ENCODE assay signal across 8 mouse cellular contexts in genomic region chr14:45317921-45318411, GRCm38 (mm10). TPM values are rescaled to one million over a fixed set of nuclear protein-coding genes. Genes with fewer than 3 reads are reported as not detected.
DNase-seq lines count a peak whose midpoint lies in the region; ATAC-seq and TF ChIP-seq lines count a peak whose summit lies in the region.

No protein-coding gene starts in this region.

- intact Hi-C loops in left cerebral cortex, postnatal 4 days (cut with DNase I), result no loop called here

- peak overlapping the region; percentile 96 for H3K4me3 ChIP-seq in bone marrow macrophage, adult 2 months (ENCODE audit: insufficient read depth, low read length)
- peak overlapping the region; percentile 94 for H3K4me3 ChIP-seq in limb, embryonic 15.5 days

- no peaks in the 10 kb centered on the region for H3K9me3 ChIP-seq in limb, embryonic 15.5 days

- H3K9ac ChIP-seq in limb, embryonic 15.5 days, result peak overlapping the region; percentile 81

- WGBS in limb, embryonic 15.5 days, result under 1% methylated on average over 34 of the region's 38 CpGs

- H3K36me3 ChIP-seq in limb, embryonic 15.5 days, result no peaks in the 10 kb centered on the region

- TF ChIP-seq CTCF in bone marrow macrophage, adult 2 months (IDR thresholded peaks at IDR 0.05; ENCODE audit: low read depth, low read length), result no peak

- peak; percentile 56 for DNase-seq in left cerebral cortex, postnatal 4 days
- DNase-seq in left cerebral cortex, adult 11 months (ENCODE audit: low spot score), result no peak
- DNase-seq in forelimb bud, embryonic 11.5 days (ENCODE audit: low read depth, low spot score), result peak; percentile 16
- DNase-seq in neural tube, embryonic 10.5 days (ENCODE audit: extremely low spot score, low spot score), result peak; percentile 71
- DNase-seq in urinary bladder, postnatal 36 days (ENCODE audit: low spot score in 2 of 2), result no peak
- no peak for DNase-seq in gastrocnemius, adult 8-10 months (ENCODE audit: low spot score in 2 of 2)

- H3K4me2 ChIP-seq in limb, embryonic 15.5 days, result peak overlapping the region; percentile 63

- H3K27ac ChIP-seq in bone marrow macrophage, adult 2 months (ENCODE audit: insufficient read depth, low read depth, low read length), result peak overlapping the region; percentile 19; the same call in 1 of the 2 replicates
- H3K27ac ChIP-seq in limb, embryonic 15.5 days, result peak overlapping the region; percentile 95

- peaks cover 51% of the 10 kb centered on the region for H3K4me1 ChIP-seq in bone marrow macrophage, adult 2 months (ENCODE audit: control insufficient read depth, insufficient read depth, low read length)
- H3K4me1 ChIP-seq in limb, embryonic 15.5 days, result peaks cover 7% of the 10 kb centered on the region

- ATAC-seq in limb, embryonic 15.5 days (ENCODE audit: insufficient number of reproducible peaks, low FRiP score, low TSS enrichment, low read depth), result no peak

- no peak for TF ChIP-seq POLR2A in bone marrow macrophage, adult 2 months (IDR thresholded peaks at IDR 0.05; ENCODE audit: borderline replicate concordance, low read depth, low read length)

- H3K27me3 ChIP-seq in limb, embryonic 15.5 days, result 0 out of 2 replicates have a peak, but pooled peaks cover 2% of the 10 kb centered on the region

RNA-seq across cellular contexts. Expression of gene Ero1l, which starts 0.6 kb away (rescaled TPM):
- total RNA-seq in left cerebral cortex, postnatal 4 days (2021), result 10 to 100 TPM; 22.0 to 22.5 TPM
- polyA plus RNA-seq in bone marrow macrophage, adult 2 months (2012; ENCODE audit: insufficient read depth, insufficient read length, missing spikeins), result 24.8 and 26.7 TPM in 2 replicates
- polyA plus RNA-seq in limb, embryonic 15.5 days (2015; fragmentation: Nextera tagmentation; extraction: Ambion mirVana), result 39.1 and 45.8 TPM in 2 replicates
- 1 to 10 TPM; 5.5 to 9.3 (median 7.5) TPM for total RNA-seq in gastrocnemius, adult 8-10 months (2022)

RNA-seq across cellular contexts. Expression of gene Psmc6, which starts 11.6 kb away (rescaled TPM):
- total RNA-seq in left cerebral cortex, postnatal 4 days (2021), result 100 to 1,000 TPM; 118 to 132 TPM
- 149 and 206 TPM in 2 replicates for polyA plus RNA-seq in bone marrow macrophage, adult 2 months (2012; ENCODE audit: insufficient read depth, insufficient read length, missing spikeins)
- polyA plus RNA-seq in limb, embryonic 15.5 days (2015; fragmentation: Nextera tagmentation; extraction: Ambion mirVana), result 131 and 134 TPM in 2 replicates
- total RNA-seq in gastrocnemius, adult 8-10 months (2022), result 100 to 1,000 TPM in 1 of 4 experiments, 10 to 100 TPM in 3; 91.2 to 102 (median 96.4) TPM

RNA-seq across cellular contexts. Expression of gene Styx, which starts 32.9 kb away (rescaled TPM):
- 10 to 100 TPM; 25.1 to 38.8 TPM for total RNA-seq in left cerebral cortex, postnatal 4 days (2021)
- 20.9 and 23.4 TPM in 2 replicates for polyA plus RNA-seq in bone marrow macrophage, adult 2 months (2012; ENCODE audit: insufficient read depth, insufficient read length, missing spikeins)
- 59.8 and 67.0 TPM in 2 replicates for polyA plus RNA-seq in limb, embryonic 15.5 days (2015; fragmentation: Nextera tagmentation; extraction: Ambion mirVana)
- 100 to 1,000 TPM in 1 of 4 experiments, 10 to 100 TPM in 3; 78.0 to 102 (median 92.9) TPM for total RNA-seq in gastrocnemius, adult 8-10 months (2022)

Comparison
In these comparisons a context has a peak if more than half of its experiments do, and no peak if none do; other contexts are left out.
1. DNase-seq: peak in left cerebral cortex, postnatal 4 days (single experiment), forelimb bud, embryonic 11.5 days (single experiment) and neural tube, embryonic 10.5 days (single experiment); none in left cerebral cortex, adult 11 months (single experiment), urinary bladder, postnatal 36 days (0 of 2) and gastrocnemius, adult 8-10 months (0 of 2).